Mouse (Mus musculus): ENCODE measurements around the gene Ndufb10. TPM values are rescaled to one million over a fixed set of nuclear protein-coding genes. Genes with fewer than 3 reads are reported as not detected.

Ndufb10 gene
- total RNA-seq (2015) (186 and 217 TPM in 2 replicates), total RNA-seq (2017) (251 and 266 TPM in 2 replicates)

DNA sequence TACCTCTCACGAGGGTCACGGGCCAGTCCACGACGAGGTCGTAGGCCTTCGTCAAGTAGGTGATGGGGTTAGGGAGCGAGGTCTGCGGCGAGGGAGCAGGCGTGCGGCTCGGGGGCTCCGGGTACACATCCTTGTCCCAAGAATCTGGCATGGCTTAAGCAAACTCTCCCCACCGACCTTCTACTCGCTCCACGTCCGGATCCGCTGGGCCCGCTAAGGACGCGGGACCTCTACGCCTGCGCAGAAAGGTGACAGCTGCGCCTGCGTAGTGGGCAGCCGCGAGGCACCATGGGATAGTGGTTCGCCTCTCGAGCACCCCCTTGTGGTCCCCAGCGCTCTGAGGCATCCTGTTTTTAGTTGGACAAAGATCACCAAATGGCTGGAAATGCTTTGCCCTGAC lies at the start of gene Ndufb10:
Gene Ndufb10 (minus strand): TSS at position 295 of the 400 bp plus-strand sequence.
- peak; percentile 73 for ATAC-seq (ENCODE audit: poor library complexity, severe bottlenecking)

DNA sequence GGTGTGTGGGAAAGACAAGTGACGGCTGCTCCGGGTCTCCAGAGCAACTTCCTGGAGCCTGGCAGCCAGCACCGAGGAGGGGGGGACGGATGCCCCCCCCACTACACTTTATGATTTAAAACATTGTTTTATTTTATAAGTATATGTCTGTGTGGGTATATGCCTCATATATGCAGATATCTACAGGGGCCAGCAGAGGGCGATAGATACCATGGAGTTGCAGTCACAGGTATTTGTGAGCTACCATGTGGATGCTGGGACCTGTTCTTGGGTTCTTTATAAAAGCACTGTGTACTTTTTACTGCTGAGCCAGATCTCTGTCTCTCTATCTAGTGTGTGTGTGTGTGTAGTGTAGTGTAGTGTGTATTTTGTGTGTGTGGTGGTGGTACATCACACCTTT lies 49.0 kb upstream of the Ndufb10 start:
- ATAC-seq (ENCODE audit: poor library complexity, severe bottlenecking): no peak

DNA sequence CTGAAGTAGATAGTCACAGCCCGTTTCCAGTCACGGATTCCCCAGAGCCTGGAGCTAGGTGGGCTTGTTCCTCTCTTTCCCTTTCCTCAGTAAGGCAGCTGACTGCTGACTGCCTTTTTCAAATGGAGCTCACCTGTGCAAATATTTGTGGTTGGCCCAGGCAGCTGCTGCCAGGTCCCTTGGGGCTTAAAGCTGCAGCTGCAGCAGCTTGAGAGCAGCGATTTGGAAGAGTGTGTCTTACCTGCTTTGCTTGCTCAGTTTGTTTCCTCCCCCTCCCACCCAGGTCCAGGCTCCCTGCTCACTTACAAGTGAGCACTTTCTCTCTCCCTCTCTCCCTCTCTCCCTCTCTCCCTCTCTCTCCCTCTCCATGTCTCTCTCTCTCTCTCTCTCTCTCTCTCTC lies 44.9 kb upstream of the Ndufb10 start:
- no peak for ATAC-seq (ENCODE audit: poor library complexity, severe bottlenecking)

DNA sequence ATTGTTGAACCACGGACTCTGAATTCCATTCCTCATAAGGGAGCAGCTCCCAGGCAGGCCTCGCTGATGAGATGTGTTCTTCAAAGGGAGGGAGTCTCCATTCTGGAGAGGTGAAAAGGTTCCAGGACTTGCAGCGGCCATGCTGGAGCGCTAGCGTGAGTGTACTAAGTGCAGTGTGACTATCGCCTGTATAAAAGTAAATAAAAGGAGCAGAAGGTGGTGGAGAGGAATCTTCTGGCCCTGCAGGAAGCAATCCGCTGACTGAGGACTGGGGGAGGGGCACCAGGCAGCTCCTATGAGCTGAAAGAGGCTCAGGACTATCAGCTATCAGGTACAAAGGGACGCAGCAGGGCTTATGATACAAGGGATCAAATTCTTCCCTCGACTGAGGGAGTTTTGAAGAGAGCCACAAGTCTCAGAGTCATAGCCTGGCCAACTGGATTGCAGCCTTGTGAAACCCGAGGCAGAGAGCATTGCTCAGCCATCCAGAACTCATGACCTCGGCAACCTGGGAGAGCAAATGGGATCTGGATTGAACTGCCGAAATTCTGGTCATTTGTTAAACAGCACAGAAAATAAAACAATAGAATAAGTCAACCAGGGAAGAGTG lies 42.1 kb upstream of the Ndufb10 start:
- no peak for ATAC-seq (ENCODE audit: poor library complexity, severe bottlenecking)

DNA sequence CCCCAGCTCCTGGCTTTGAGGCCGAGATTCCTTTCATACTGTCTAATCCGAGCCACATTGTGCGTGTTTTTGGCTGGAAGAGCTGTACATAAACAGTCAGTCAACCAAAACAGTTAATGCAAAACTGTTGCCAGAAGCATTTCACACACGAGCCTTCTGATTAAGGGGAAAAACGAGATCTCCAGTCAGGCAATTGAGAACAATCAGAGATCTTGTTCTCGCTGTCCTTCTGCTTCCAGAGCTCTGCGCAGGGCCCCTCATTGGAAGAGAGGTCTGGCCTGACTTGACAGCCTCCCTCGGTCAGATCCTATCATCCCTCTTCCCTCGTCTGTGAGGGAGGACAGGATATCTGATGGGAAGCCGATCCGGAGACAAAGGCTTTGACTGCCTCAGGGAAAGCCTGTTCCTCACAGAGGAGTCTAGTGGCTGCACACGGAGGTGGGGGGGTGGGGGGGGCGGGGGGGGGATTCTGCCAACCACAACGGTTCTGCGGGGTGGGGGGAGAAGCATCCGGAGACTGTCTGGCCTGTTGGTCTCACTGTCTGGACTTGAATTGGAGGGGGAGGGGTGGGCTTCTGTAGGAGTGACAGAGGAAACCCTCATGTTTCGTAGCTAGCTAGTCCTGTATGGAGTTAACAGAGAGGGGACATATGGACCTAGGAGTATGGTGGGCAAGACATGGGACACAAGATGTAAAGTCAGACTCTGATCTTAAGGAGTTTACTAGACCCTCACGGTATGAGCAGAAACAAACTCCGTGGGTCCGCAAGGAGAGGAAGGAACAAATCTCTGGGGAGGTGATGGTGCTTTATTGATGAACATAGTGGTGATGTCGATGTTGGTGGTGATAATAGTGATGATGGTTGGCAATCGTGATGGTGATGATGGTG lies 41.0 kb upstream of the Ndufb10 start:
- ATAC-seq (ENCODE audit: poor library complexity, severe bottlenecking): no peak

DNA sequence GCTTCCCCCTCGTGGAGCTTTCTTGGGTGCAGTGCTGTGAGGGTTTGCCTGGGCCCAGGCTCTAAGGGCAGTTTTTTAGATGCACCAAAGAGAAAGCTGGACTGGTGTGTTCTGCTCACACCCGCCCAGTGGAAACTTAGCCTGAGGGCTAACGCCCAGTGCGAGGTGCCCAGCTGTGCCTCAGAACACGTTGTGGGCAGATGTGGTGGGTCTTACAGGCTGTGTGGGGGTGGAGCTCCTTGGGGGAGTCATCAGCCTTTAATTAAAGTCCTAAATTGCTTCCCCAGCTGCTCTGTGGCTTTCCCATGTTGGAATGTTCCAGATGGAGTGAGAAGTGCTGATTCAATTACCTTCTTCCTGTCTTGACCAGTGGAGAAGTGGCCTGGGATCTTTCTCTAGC lies 36.8 kb upstream of the Ndufb10 start:
- no peak for ATAC-seq (ENCODE audit: poor library complexity, severe bottlenecking)

DNA sequence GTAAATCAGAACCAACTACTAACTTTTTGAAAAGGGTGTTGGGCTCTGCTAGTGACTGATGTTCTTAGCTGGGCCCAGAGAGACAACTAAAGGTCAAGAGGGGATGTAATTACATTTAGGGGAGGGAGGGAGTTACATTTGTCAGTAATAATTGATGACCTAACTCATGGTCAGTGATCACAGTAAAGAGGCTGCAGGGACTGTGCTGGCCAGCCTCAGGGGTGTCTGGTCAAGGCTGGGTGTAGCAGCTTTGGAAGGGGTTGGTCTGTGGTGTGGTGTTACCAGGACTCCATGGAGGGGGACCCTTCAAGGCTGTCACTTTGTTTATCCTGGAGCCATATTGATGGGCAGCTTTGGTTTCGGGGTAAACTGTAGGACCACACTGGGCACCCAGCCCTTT lies 33.1 kb upstream of the Ndufb10 start:
- ATAC-seq (ENCODE audit: poor library complexity, severe bottlenecking): no peak

DNA sequence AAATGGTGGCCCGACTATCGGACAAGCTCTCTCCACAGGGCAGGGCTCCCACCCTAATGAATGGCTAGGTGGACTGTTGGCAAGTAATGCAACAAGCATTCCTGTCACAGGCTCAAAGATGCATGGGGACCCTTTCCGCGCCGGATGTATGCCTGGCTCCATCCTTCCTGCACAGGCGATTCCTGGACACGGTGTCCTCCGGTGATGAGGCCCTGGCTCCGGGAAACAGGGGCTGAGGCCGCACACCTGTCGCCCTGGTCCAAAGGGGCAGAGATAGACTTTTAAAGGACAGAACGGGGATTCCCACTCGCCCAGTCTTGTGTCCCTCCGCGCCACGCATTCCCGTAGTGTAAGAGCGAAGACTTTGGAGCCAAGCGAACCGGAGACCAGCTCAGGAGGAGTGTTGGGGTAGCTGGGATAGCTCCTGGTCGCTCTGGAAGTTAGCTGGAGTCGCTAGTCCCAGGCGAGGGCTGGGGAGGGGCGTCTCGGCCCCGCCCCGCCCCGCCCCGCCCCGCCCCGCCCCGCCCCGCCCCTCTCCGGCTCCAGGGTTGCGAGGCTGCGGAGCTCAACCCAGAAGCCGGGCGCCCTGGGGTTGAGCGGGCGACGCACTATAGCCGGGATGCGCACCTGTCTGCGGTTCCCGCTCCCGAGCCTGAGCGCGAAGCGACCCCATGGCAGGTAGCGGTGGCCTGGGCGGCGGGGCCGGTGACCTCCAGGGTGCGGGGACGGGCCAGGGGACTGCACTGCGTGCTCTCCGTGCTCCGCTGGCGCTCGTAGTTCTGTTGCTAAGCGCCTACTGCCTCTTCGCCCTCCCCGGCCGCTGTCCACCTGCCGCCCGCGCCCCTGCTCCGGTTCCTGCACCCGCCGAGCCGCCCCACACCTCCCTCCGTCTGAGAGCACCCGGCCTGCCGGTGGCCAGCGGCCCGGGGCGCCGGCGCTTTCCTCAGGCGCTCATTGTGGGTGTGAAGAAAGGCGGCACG lies 28.4 kb upstream of the Ndufb10 start, which contains the start of gene Hs3st6:
Gene Hs3st6 (plus strand): TSS at position 574 of the 980 bp plus-strand sequence.
- peak; percentile 52 for ATAC-seq (ENCODE audit: poor library complexity, severe bottlenecking)

DNA sequence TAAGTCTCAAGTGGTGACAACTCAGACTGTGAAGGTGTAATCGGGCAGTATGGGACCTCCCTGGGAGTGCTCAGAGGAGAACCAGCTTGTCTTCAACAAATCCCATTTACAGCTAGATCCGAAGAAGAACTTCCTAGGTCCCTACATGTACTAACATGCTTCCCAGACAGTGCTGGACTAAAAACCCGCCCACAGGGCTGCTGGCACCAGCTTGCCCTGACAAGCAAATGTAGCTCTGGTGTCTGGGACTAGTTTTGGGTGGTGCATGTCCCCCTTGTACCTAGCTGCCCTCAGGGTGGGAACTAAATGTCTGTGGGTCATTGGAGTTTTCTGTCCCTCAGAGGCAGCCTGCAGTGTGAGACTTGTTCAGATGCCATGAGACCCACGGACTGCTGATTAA lies 27.2 kb upstream of the Ndufb10 start:
- ATAC-seq (ENCODE audit: poor library complexity, severe bottlenecking): no peak

DNA sequence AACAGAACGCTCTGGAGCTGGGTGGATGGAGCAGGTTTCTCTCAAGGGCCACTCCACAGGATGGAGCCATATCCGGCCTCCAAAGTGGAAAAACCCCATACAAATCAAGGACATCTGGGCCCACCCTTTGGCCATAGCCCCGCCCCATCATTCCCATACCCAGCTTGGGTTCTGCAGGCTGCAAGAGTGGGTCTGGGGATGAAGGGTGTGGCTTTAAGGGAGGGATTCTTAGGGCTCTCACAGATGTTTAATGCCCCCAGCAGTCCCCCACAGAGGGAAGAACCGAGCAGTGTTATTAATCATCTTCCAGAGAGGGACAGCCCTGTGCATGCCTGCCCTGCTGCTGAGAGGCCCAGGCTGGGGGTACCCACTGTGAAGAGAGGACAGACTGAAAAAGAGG lies 22.7 kb upstream of the Ndufb10 start:
- no peak for ATAC-seq (ENCODE audit: poor library complexity, severe bottlenecking)

DNA sequence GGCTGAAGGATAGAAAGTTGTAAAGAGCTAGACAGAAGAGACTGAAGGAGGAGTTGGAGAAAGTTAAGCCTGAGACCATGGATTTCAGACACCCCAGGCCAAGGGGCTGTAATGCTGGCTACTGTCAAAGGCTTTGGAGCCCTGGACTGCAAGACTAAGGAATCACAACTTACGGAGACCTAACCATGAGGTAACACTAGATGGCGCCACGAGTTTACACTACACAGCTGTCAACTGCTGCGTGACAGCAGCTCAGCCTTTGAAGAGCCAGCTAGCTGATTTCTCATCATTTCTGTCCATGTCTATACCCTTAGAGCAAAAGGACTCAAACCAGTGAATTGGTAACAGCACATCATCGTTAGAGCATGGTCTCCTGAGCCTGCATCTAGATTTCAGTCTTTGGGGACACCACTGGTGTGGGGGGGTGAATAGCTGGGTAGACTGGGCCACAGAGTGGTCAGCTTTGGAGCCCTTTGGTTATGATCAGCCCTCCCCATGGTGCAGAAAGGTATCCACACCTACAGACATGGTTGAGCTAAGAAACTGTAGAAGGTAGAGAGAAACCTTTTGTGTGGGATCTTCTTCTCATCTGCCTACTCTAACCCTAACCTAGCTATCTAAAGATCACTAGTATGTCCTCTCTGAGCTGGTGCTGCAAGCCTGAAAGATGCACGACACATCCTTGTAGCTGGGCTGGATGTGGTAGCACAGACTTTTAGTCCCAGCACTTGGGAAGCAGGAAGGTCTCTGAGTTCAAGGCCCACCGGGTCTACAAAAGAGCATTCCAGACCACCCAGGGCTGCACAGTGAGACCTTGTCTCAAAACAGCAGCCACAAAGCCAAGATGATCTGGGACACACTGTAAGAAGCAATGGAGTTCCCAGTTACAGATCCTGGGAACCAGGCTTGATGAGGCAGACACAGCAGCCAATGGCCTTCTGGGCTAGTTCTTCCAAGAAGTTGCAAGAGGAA lies 21.5 kb upstream of the Ndufb10 start:
- peak; percentile 77 for ATAC-seq (ENCODE audit: poor library complexity, severe bottlenecking)

DNA sequence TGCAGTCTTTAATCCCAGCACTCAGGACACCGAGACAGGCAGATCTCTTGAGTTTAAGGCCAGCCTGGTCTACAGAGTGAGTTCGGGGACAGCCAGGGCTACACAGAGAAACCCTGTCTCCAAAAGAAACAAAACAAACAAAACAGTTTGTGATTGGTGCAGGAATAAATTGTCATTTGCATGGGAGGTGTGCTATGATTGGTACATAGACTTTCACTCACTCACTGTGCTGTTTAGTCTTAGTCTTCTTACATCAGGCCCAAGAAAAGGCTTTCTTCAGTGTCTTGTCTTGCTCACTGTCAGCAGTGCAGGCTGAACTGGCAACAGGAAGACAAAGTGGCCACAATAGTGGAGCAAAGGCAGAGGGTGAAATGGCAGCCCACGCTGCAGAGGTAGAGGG lies 20.1 kb upstream of the Ndufb10 start:
- ATAC-seq (ENCODE audit: poor library complexity, severe bottlenecking): no peak

DNA sequence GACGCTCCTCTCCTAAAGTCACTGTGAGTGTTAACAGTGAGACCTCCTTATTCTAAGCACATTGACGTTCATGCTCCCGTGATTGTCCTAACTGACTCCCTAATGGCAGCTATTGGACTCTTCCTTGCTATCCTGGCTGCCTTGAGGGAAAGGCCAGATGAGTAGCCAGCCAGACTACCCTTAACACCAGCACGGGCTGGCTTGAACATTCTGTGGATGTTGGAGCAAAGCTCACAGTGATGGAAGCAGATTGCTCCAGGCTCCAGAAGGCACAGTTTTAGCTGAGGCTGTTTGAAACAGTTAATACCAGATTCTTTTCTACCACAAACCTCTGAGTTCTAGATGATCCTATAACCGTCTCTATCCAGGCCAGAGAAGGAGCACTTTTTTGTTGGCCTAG lies 19.6 kb upstream of the Ndufb10 start:
- ATAC-seq (ENCODE audit: poor library complexity, severe bottlenecking): no peak

DNA sequence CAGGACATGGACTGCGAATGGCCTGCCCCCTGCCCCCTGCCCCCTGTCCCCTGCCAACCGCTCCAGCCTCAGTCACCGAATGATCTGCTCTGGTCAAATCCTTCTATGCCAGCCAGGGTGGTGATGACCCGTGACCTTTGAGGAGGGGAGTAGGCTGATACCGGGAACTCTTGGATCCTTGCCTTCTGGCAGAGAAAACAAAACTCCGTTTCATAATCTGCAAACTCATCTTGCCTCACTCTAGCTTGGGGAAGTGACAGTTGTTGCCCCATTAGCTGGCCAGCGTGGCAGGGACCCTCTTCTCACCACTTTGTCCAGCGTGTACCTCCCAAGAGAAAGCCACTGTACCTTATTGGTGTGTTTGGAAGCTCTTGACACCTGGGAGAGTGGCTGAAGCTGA lies 18.0 kb upstream of the Ndufb10 start:
- ATAC-seq (ENCODE audit: poor library complexity, severe bottlenecking): peak; percentile 45

DNA sequence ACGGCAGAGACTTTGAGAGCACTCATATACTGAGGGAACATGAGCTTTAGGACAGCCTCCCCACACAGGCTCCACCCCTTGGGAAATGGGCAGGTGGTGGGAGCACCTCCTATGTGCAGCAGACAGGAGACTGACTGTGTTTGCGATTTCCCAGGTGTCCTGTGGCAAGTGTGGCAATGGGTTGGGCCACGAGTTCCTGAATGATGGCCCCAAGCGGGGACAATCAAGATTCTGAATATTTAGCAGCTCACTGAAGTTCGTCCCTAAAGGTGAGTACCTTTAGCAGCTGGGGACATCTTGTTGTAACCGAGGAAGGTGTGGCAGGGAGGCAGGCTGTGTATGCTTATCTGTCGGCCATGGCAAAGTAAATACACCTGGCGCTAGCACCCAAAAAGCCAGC lies 15.6 kb upstream of the Ndufb10 start:
- no peak for ATAC-seq (ENCODE audit: poor library complexity, severe bottlenecking)

DNA sequence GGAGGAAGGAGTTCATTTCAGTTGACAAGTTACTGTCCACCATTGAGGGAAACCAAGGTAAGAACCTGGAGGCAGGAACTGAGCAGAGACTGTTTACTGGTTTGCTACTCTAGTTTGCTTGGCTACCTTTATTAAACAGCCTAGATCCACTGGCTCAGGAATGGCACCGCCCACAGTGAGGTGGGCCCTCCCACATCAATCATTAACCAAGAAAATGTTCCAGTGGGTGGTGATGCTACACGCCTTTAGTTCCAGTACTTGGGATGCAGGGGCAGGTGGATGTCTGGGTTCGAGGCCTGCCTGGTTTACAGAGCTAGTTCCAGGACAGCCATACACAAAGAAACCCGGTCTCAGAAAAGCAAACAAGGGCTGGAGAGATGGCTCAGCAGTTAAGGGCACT lies 14.0 kb upstream of the Ndufb10 start:
- ATAC-seq (ENCODE audit: poor library complexity, severe bottlenecking): no peak

DNA sequence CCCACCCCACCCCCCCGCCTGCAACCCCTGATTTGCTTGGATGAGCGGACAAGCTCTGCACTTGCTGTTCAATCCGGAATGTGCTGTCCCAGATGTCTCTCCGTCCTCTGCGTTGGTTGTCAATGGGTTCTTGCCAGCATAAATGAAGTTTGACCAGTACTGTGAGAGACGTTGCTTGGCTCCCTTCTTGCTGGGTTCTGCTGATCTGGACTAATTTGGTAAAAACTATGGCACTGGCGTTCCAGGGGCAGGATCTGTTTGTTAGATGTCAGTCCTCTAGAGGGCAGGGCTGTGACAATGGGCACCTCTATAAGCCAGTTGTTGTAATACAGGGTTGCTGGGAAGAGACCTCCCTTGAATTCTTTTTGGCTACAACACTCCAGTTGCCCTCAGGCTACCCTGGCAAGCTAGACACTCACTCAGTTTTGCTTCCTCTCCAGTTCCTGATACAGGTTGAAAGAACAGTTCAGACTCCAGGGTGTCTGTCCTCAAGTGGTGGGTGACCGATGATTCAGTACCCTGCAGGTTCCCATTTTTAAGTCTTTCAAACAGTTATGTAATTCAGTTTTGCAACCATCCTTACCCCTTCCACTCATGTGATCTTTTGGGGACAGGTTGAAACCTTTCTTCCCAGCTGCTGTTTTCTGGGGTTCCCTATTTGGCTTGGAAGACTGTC lies 13.0 kb upstream of the Ndufb10 start:
- peak; percentile 51 for ATAC-seq (ENCODE audit: poor library complexity, severe bottlenecking)

DNA sequence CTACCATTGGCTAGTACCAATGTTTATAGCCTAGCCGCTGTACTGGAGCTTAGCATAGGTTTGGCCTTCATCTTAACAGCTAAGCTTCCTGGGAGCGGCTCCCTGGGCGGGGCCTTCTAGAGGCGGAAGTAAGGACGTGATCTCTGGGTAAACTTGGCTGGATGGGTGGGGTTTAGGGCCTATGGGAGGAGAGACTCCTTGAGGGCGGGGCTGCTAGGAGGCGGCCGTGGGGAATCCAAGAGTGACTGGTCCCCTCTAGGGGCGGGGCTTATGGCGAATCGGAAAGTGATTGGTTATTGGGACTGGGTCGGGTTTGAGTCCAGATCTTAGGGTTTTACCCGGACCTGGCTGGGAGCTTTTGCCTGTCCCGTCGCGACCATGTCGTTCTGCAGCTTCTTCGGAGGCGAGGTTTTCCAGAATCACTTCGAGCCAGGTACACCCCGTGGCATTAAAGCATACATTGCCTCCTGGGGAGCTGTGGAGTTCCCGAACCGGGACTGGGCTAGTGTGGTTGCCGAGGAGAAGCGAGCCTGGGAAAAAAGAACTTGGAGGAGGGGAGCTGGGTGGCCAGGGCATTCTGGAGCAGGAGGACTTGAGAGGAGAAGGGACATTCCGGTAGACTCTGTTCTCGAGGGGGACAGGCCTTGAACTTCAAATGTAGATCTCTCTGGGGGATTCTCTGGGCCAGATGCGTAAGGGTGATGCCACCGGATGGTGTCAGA lies 12.2 kb upstream of the Ndufb10 start, which contains the start of gene Msrb1:
Gene Msrb1 (plus strand): TSS at position 313 of the 722 bp plus-strand sequence.
- peak; percentile 86 for ATAC-seq (ENCODE audit: poor library complexity, severe bottlenecking)

DNA sequence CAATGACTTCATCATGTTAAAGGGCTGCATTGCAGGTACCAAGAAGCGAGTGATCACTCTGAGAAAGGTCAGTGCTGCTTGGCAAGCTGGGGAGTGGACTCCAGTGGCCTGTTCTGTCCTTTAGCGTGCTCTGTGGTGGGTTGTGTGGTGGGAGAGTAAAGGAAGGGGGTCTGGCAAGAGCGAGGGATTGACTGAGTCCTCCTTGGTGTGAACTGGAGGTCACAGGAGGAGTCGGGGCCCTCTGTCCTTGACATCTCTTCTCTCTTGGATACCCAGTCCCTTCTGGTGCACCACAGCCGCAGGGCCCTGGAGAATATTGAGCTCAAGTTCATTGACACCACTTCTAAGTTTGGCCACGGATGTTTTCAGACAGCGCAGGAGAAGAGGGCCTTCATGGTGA lies 11.2 kb upstream of the Ndufb10 start:
- no peak for ATAC-seq (ENCODE audit: poor library complexity, severe bottlenecking)

Measured in megakaryocyte, adult 5-6 weeks (primary cell).